Mouse (Mus musculus) MEL (cell line): ENCODE results near the gene Prm1.

ENCODE experiments used
- GABPA ChIP-seq: IDR thresholded peaks from 2 replicates; pipeline ENCODE4 v1.6.1; 2012; ENCODE audit warnings: low read depth, mild to moderate bottlenecking, inconsistent platforms, low read length, improper control_type of control experiment, moderate library complexity
- POLR2AphosphoS5 ChIP-seq: IDR thresholded peaks from 2 replicates; pipeline ENCODE4 v1.6.1; 2012; ENCODE audit warnings: low read depth, borderline replicate concordance, mild to moderate bottlenecking, inconsistent platforms, low read length, moderate library complexity, mixed read lengths

DNA sequence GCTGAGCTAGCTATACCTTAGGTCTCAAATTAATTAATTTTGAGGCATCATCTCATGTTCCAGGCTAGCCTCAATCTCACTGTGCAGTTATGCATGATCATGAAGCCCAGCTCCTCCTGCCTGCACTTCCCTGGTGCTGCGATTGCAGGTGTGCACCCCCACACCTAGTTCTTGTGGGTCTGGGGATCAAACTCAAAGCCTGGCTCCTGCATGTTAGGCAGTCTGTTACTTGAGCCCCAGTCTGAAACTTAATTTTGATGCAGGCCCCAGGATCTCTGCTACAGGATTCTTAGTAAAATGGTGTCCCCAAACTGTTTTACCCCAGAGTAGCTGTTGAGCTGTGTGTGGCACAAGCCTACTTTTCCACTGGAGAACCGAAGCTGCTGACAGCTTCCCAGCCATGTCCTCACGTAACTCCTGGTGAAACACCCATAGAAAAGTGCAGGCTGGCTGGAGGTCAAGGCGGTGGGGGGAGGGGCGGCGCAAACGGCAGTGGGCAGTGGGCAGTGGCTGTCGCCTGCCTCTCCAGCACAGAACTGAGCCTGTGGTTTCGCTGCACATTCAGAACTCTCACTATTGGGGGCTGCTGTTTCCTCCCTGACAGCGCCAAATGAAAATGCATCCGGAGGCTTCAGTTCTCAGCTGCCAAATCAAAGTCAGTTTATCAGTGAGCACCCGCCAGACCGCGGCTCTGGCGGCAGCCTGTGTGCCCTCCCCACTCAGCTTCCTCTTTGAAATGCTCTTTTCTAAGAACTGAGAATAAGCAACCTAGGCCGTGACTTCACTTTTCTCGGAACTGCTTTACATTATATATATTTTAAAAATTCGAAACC lies 38.1 kb upstream of the Prm1 start:
- no peak for TF ChIP-seq GABPA
- TF ChIP-seq POLR2AphosphoS5: no peak
